Mouse (Mus musculus): ENCODE measurements around the gene Igsf3. TPM values are rescaled to one million over a fixed set of nuclear protein-coding genes. Genes with fewer than 3 reads are reported as not detected.

Igsf3 gene
- polyA plus RNA-seq, 1 experiment from 2014 or later: 25.4 TPM

DNA sequence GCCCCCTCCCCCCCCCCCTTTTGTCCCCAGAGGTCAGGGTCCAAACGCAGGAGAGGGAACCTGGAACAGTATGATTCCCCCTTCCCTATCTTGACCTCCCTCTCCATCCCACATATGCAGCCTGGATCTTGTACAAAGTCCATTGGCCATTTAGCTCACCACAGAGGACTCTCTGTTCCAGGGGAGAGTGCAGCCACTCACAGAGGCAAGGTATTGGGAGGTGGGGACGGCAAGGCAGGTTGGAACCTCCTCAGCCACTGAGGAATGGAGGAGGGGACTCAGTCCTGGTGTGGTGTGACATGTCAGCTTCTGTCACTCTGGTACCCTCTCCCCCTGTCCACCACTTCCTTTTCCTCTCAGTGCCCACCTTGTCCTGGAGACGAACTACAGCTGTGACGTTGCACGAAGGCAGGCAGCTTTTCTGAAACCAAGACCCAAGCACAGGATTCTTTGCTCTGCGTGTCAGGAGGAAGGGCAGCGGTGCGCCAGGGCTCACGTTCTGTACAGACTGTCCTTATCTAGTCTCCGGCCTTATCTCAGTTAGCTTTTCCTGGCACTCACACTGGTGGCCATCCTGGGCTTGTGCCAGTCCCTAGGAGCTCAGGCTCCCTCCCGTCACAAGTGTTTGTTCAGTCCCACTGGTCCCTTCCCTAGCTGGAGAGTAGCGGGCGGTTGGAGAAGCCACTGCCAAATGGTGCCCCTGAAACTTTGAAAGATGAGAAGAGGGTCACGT, 130.3 kb downstream of the Igsf3 start:
- Histone ChIP-seq H3K4me3 (no peak overlapping the region), H3K27me3 (ENCODE audit: poor library complexity, severe bottlenecking) (peaks cover 36% of the 10 kb centered on the region), H3K36me3 (replicated peaks) (no peaks in the 10 kb centered on the region), H3K4me1 (peaks cover 22% of the 10 kb centered on the region), H3K9me3 (peaks cover 7% of the 10 kb centered on the region), H3K27ac (peak overlapping the region; percentile 73)
- no peak for DNase-seq (ENCODE audit: extremely low spot score, low spot score)
- 78% methylated on average over 14 of the region's 14 CpGs for WGBS

GRCm38 (mm10) chr3:101507766-101508165, 130.9 kb downstream of the Igsf3 start:
- whole genome bisulfite sequencing: 74% methylated on average over 3 of the region's 3 CpGs
- Histone ChIP-seq H3K9me3 (peaks cover 7% of the 10 kb centered on the region), H3K4me1 (peaks cover 18% of the 10 kb centered on the region)

DNA sequence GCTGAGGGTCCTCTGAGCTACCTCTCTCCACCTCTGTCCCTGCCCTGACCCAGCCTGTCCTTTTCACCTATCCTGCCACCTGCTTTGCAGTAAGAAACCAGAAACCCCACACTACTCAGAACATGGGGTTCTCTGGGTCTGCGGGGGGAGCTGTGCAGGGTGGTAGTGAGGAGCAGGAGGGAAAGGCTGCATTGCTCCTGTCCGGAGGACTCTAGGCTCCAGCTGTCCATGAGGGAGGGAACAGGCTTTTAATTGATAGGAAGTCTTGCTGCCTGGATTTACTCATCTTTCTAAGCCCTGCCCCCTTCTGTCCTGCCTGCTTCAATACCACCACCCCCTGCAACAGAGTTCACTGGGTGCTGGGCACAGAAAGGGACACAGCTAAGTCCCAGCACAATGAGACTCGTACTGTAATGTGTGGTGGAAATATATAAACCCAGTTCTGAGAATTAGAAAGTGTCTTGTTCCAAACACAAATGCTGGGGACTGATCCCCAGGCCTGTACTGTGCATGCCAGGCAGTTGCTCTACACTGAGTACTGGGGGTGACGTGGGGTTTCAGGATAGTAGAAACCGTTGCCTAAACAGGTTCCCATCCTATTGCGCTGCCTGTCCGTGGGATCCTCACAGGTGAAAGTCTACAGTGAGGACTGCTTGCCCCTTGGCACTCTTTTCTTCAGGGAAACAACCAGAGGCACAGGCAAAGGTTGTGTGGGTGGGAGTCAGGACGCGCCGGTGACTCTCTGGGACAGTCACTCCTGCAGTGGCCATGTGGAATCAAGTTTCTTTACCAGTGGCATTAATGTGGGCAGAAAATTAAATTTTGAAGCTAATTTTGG, 133.0 kb downstream of the Igsf3 start:
- H3K4me3 ChIP-seq: no peak overlapping the region
- peaks cover 29% of the 10 kb centered on the region for H3K4me1 ChIP-seq
- no peak overlapping the region for H3K27ac ChIP-seq
- peaks cover 8% of the 10 kb centered on the region; the same call in 1 of the 2 replicates for H3K27me3 ChIP-seq (ENCODE audit: poor library complexity, severe bottlenecking)
- DNase-seq (ENCODE audit: extremely low spot score, low spot score): no peak
- peaks cover 7% of the 10 kb centered on the region for H3K9me3 ChIP-seq
- WGBS: 91% methylated on average over 10 of the region's 10 CpGs
- H3K36me3 ChIP-seq (replicated peaks): no peaks in the 10 kb centered on the region

More at GRCm38 (mm10) chr3:101507766-101508165, 130.9 kb downstream of the Igsf3 start:
- Histone ChIP-seq H3K36me3 (replicated peaks) (no peaks in the 10 kb centered on the region), H3K27me3 (ENCODE audit: poor library complexity, severe bottlenecking) (peaks cover 29% of the 10 kb centered on the region), H3K27ac (no peak overlapping the region), H3K4me3 (no peak overlapping the region)
- no peak for DNase-seq (ENCODE audit: extremely low spot score, low spot score)

DNA sequence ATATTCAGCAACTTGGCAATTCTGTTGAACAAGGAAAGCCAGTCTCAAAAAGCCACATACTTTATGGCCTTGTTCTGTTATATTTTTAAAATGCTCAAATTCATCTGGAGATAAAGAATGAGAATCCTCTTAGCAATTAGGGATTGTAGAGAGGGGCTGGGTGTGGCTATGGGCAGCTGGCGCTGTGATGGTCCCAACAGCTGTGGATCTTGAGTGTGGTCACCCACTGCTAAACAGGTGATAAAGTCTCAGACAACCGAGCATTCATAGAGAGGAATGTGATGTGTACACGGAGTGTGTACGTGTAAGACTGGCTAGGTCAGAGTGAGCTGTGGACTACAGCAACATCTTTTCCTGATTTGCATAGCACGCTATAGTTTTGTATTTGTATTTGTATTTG, 133.7 kb downstream of the Igsf3 start:
- Histone ChIP-seq H3K27ac (no peak overlapping the region), H3K9me3 (peaks cover 7% of the 10 kb centered on the region), H3K4me1 (peaks cover 28% of the 10 kb centered on the region), H3K27me3 (ENCODE audit: poor library complexity, severe bottlenecking) (peaks cover 8% of the 10 kb centered on the region; the same call in 1 of the 2 replicates), H3K36me3 (replicated peaks) (no peaks in the 10 kb centered on the region), H3K4me3 (no peak overlapping the region)
- no peak for DNase-seq (ENCODE audit: extremely low spot score, low spot score)
- WGBS: 91% methylated on average over 5 of the region's 5 CpGs

Other genes with a start within 250 kb of the Igsf3 start
- not detected in 2 replicates for gene Cd2, start 89.1 kb upstream of the Igsf3 start, polyA plus RNA-seq (2016; fragmentation: Nextera tagmentation; extraction: Ambion mirVana)
- 42.8 and 48.2 TPM in 2 replicates for gene Atp1a1, start 227.6 kb downstream of the Igsf3 start, polyA plus RNA-seq (2016; fragmentation: Nextera tagmentation; extraction: Ambion mirVana)